Mouse (Mus musculus) embryonic facial prominence, embryonic 15.5 days (tissue): ENCODE data around the gene Dusp6. TPM values are rescaled to one million over a fixed set of nuclear protein-coding genes. Genes with fewer than 3 reads are reported as not detected.
"Not testable (repeated sequence)": the region's sequence is repeated elsewhere in the genome, so short reads cannot be mapped to it uniquely, and the experiment has no call there.

Source experiments
- ATAC-seq: fragments of 200-750 bp; cut with Nextera tagmentation; 2 replicates; pipeline ENCODE4 v1.8.0; 2017; ENCODE audit warnings: low read depth, moderate TSS enrichment; ENCODE audit not compliant: insufficient number of reproducible peaks, low FRiP score, low TSS enrichment
- H3K27ac ChIP-seq: fragments of 300-500 bp; sonication (generic); replicated peaks from 2 replicates; pipeline ENCODE4 v1.5.1; 2015; ENCODE audit warnings: mild to moderate bottlenecking, inconsistent platforms
- H3K27me3 ChIP-seq: fragments of 300-500 bp; sonication (generic); 2 replicates; pipeline ENCODE4 v1.6.1; 2015; ENCODE audit warnings: inconsistent platforms
- H3K36me3 ChIP-seq: fragments of 300-500 bp; sonication (generic); 2 replicates; pipeline ENCODE4 v1.6.1; 2015; ENCODE audit warnings: mild to moderate bottlenecking, inconsistent platforms
- H3K4me1 ChIP-seq: fragments of 300-500 bp; sonication (generic); 2 replicates; pipeline ENCODE4 v1.6.1; 2015; ENCODE audit warnings: inconsistent platforms
- H3K4me2 ChIP-seq: fragments of 300-500 bp; sonication (generic); replicated peaks from 2 replicates; pipeline ENCODE4 v1.6.1; 2015; ENCODE audit warnings: mild to moderate bottlenecking, inconsistent platforms
- H3K4me3 ChIP-seq: fragments of 300-500 bp; sonication (generic); replicated peaks from 2 replicates; pipeline ENCODE4 v1.5.1; 2015; ENCODE audit warnings: mild to moderate bottlenecking, inconsistent platforms
- H3K9ac ChIP-seq: fragments of 300-500 bp; sonication (generic); 2 replicates; pipeline ENCODE4 v1.6.1; 2015; ENCODE audit warnings: inconsistent platforms
- H3K9me3 ChIP-seq: fragments of 300-500 bp; sonication (generic); replicated peaks from 2 replicates; pipeline ENCODE4 v1.6.1; 2016; ENCODE audit warnings: inconsistent platforms
- WGBS: fragments of 180-500 bp; shearing (Covaris S2); methylation state at CpG from one replicate; pipeline ENCODE4 v1.1.7; 2015; 5-methylcytosine and 5-hydroxymethylcytosine counted together
- polyA plus RNA-seq: library from polyadenylated mRNA; unstranded; fragments of >200 nt; fragmentation: Nextera tagmentation; extraction: Ambion mirVana; gene quantifications from 2 replicates; pipeline ENCODE4 v1.2.1, GENCODE M21; 2015

The Dusp6 gene
- polyA plus RNA-seq = 65.2 and 68.1 TPM in 2 replicates

- H3K4me3 ChIP-seq = peak within 1 kb of the TSS; percentile 70
- no peaks in the 10 kb centered on the region for H3K27me3 ChIP-seq
- peaks cover 30% of the 10 kb centered on the region for H3K4me1 ChIP-seq
- H3K27ac ChIP-seq = peak within 1 kb of the TSS; percentile 98
- H3K9me3 ChIP-seq = no peaks in the 10 kb centered on the region
- H3K9ac ChIP-seq = peak within 1 kb of the TSS; percentile 81
- peak within 1 kb of the TSS; percentile 89 for H3K4me2 ChIP-seq
- WGBS = under 1% methylated on average over 29 of the region's 29 CpGs
- ATAC-seq = peak; percentile 95
- H3K36me3 ChIP-seq = no peaks in the 10 kb centered on the region
Measured at GRCm38 (mm10) chr10:99262867-99263379, at the start of gene Dusp6. Dusp6 (plus strand) TSS chr10:99263231.

DNA sequence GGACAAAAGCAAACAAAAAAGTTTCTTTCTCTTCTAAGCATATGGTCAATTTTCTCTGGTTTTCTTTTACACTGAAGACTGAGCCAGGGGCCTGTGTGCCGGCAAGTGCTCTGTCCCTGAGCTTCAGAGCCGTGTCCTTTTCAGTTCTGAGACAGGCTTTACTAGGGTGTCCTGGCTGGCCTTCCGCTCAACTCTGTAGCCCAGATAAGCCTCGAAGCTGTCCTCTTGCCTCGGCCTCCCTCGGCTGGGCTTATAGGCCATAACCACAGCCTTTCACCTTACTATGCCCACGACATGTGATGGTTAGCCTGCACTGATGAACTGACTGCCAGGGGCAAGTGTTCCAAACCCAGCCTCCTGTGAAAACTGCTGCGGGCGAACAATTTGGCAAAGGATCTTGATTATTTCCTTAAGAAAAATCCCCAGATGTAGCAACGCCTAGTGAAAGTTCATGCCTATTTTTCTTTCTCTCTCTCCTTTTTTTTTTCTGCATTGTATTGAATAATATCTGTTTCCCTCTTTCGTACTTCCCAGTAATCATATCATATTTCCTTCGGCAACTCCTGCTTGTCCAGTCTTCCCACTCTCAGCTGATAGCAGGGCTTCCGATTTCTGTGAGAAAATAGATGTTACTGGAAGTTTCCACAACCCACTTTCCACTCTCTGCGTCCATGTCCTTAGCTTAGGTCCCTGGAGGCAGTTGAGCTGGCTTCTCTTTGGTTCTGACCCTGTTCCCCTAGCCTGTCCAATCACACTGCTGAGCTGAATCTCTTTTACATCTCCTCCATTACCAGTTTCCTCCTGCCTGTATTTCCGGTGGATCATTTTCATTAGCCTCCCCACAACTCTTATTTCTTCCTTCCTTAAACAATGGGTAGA, 48.4 kb upstream of the Dusp6 start:
- H3K9ac ChIP-seq = no peak overlapping the region
- no peak overlapping the region for H3K27ac ChIP-seq
- no peak overlapping the region for H3K4me2 ChIP-seq
- no peaks in the 10 kb centered on the region for H3K4me1 ChIP-seq
- H3K9me3 ChIP-seq = no peaks in the 10 kb centered on the region
- WGBS = 59% methylated on average over 15 of the region's 15 CpGs
- no peaks in the 10 kb centered on the region for H3K27me3 ChIP-seq
- no peak for ATAC-seq
- no peaks in the 10 kb centered on the region for H3K36me3 ChIP-seq
- H3K4me3 ChIP-seq = no peak overlapping the region

DNA sequence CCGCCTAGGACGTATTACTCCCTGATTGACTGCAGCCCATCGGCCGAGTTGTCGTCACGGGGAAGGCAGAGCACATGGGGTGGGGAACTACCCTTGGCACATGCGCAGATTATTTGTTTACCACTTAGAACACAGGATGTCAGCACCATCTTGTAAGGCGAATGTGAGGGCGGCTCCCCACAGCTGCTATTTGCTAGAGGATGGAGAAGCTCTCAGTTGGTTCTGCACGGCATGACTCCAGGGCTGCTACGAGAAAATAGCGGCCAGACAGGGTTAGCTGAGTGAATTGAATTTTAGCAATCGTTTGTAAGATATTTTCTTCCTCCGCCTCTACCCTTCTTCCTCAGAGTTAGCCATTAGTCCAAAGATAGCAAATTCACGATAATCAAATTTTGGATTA, 46.5 kb upstream of the Dusp6 start:
- 88% methylated on average over 15 of the region's 15 CpGs for WGBS
- H3K9me3 ChIP-seq, H3K4me3 ChIP-seq, H3K27me3 ChIP-seq, H3K4me2 ChIP-seq, H3K27ac ChIP-seq, H3K9ac ChIP-seq, ATAC-seq, H3K36me3 ChIP-seq, H3K4me1 ChIP-seq: not testable (repeated sequence)

DNA sequence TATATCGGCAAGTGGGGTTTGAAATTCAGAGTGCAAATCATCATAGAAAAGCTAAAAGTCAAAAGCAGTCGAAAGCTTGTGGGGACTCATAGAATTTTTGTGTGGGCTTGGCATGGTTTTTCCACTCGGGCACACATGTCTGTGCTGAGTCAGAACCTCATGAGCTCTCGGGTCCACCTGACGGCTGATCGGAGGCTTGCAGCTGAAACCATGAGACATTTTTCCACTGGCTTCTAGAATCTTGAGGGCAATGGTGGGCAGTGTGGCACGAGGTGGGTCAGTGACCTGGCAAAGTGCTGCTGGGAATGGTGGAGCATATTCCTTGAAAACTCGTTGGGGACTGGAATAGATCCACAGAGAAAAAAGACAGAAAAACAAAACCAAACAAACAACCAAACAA, 41.5 kb upstream of the Dusp6 start:
- 92% methylated on average over 8 of the region's 8 CpGs for WGBS
- Histone ChIP-seq H3K9ac (no peak overlapping the region), H3K4me2 (no peak overlapping the region), H3K27ac (no peak overlapping the region), H3K4me1 (no peaks in the 10 kb centered on the region), H3K27me3 (no peaks in the 10 kb centered on the region), H3K4me3 (no peak overlapping the region), H3K36me3 (no peaks in the 10 kb centered on the region), H3K9me3 (no peaks in the 10 kb centered on the region)
- ATAC-seq = no peak

- Histone ChIP-seq H3K27ac (no peak overlapping the region), H3K9me3 (no peaks in the 10 kb centered on the region), H3K9ac (no peak overlapping the region), H3K27me3 (no peaks in the 10 kb centered on the region), H3K4me3 (no peak overlapping the region), H3K4me2 (no peak overlapping the region), H3K4me1 (peaks cover 1% of the 10 kb centered on the region; the same call in 1 of the 2 replicates), H3K36me3 (no peaks in the 10 kb centered on the region)
- WGBS = 75% methylated on average over 5 of the region's 5 CpGs
- ATAC-seq = no peak
Measured at GRCm38 (mm10) chr10:99222726-99223125, 40.3 kb upstream of the Dusp6 start.

GRCm38 (mm10) chr10:99224218-99224617, 38.8 kb upstream of the Dusp6 start:
- 50% methylated on average over 3 of the region's 3 CpGs for WGBS
- Histone ChIP-seq H3K9ac (no peak overlapping the region), H3K4me3 (no peak overlapping the region), H3K9me3 (no peaks in the 10 kb centered on the region), H3K4me2 (no peak overlapping the region), H3K27me3 (no peaks in the 10 kb centered on the region), H3K4me1 (peaks cover 16% of the 10 kb centered on the region), H3K27ac (no peak overlapping the region), H3K36me3 (no peaks in the 10 kb centered on the region)
- ATAC-seq = no peak

GRCm38 (mm10) chr10:99226782-99227181, 36.2 kb upstream of the Dusp6 start:
- no peak for ATAC-seq
- 86% methylated on average over 5 of the region's 5 CpGs for WGBS
- H3K4me3 ChIP-seq = no peak overlapping the region
- no peak overlapping the region for H3K27ac ChIP-seq
- no peaks in the 10 kb centered on the region for H3K27me3 ChIP-seq
- H3K4me2 ChIP-seq = no peak overlapping the region
- no peaks in the 10 kb centered on the region for H3K36me3 ChIP-seq
- H3K4me1 ChIP-seq = peaks cover 19% of the 10 kb centered on the region
- no peak overlapping the region for H3K9ac ChIP-seq
- H3K9me3 ChIP-seq = no peaks in the 10 kb centered on the region

DNA sequence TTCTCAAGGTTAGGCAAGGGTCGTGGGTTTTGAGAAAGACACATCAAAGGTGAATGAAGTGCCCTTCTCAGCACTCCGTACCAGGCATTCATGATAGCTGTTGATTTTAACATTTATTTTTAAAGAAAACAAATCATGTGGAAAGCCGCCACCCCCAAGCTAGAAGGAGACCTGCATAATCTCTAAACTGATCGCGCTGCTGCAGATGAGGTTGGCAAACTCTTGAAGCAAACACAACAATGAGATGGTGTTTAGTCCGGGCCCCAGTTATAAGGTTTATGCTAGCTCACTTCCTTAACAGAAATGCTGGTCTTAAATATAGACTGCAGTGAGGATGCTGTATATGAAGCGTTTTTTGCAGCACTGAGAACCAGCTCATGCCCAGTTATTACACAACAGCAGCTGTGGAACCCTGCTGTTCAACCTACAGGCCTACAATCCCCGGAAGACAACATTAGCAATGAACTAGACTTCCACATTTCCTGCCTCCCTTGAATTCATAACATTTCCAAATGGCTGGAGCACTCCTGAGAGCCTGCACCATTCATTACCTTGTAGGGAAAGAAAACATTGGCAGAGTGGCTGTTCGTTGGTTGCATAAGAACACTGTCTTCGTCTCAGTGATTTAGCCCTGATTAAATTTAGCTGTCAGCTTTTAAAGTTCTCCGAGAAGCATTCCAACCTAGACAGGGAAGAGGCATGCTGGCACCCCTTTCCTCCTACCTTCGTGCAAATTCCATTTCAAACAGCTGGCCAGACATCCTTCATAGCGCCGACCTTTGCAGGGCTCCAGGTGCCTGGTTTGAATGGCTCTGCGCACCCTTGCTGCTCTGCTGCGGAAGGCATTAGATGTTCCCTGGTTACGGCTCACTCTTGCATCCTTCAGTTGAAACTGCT, 34.8 kb upstream of the Dusp6 start:
- 31% methylated on average over 17 of the region's 17 CpGs for WGBS
- Histone ChIP-seq H3K27ac (peak overlapping the region; percentile 35), H3K9me3 (no peaks in the 10 kb centered on the region), H3K9ac (no peak overlapping the region), H3K36me3 (no peaks in the 10 kb centered on the region), H3K4me1 (peaks cover 19% of the 10 kb centered on the region), H3K4me3 (no peak overlapping the region), H3K27me3 (no peaks in the 10 kb centered on the region), H3K4me2 (peak overlapping the region; percentile 35)
- no peak for ATAC-seq

DNA sequence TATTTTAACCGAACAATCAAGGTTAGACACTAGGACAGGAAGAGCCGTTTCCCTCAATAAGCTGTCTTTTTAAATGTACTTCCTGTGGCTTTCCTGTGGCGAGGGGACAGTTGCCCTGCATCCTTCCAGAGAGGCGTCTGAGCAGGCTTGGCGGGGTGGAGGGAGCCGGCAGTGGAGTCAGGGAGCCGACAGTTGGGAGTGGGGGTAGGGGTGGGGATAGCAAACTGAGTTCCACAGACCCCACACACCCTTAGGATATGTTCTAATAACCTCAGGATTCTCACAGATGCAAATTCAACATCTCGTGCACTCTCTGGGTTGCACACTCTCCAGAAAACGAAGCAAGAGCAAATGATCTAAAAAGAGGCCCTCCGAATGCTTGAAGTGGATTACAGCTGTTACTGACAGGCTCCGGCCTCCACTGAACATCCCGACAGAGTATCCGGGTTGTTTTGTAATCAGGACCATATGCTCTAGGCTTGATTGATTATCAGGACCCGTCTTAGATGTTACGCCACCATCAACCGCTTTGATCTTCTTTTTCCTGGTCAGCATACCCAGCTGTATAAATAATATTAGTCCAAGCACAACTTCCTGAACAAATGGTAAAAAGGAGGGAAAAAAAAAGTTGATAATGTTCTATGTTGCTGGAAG, 33.9 kb upstream of the Dusp6 start:
- Histone ChIP-seq H3K4me2 (peak overlapping the region; percentile 35), H3K27ac (0 out of 2 replicates have a peak overlapping the region, but pooled peaks have one; percentile 35), H3K9ac (no peak overlapping the region), H3K36me3 (no peaks in the 10 kb centered on the region), H3K9me3 (no peaks in the 10 kb centered on the region), H3K4me1 (peaks cover 19% of the 10 kb centered on the region), H3K27me3 (no peaks in the 10 kb centered on the region), H3K4me3 (no peak overlapping the region)
- no peak for ATAC-seq
- WGBS = 10% methylated on average over 16 of the region's 16 CpGs

GRCm38 (mm10) chr10:99232518-99233227, 30.4 kb upstream of the Dusp6 start:
- H3K9ac ChIP-seq = no peak overlapping the region
- H3K27ac ChIP-seq = no peak overlapping the region
- H3K9me3 ChIP-seq = no peaks in the 10 kb centered on the region
- ATAC-seq = no peak
- peaks cover 18% of the 10 kb centered on the region for H3K4me1 ChIP-seq
- 59% methylated on average over 7 of the region's 7 CpGs for WGBS
- H3K4me3 ChIP-seq = no peak overlapping the region
- H3K4me2 ChIP-seq = no peak overlapping the region
- no peaks in the 10 kb centered on the region for H3K27me3 ChIP-seq
- no peaks in the 10 kb centered on the region for H3K36me3 ChIP-seq
